17 mouse cellular contexts compared by ENCODE assay signal in the genomic region with DNA sequence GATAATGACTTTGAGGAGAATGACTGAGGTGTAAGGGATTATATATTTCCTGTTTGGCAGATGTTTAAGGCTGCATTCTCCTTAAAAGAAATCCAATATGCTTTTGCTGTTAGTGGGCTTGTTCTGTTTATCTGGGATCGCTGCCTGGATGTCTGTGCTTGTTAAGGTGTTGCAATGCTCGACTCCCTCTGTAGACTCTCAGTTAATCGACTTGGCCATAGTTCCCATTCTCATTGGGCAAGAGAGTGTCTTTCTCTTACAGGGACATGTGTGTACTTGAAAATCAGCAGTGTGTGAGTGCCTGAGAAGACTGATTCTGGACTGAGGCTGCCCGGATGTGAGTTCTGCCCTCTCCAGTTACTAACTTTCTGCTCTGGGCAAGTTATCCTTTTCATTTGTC. TPM values are rescaled to one million over a fixed set of nuclear protein-coding genes. Genes with fewer than 3 reads are reported as not detected.
DNase-seq lines count a peak whose midpoint lies in the region; ATAC-seq and TF ChIP-seq lines count a peak whose summit lies in the region.
"Had no signal": no experiment of that assay in that cellular context is flagged by ENCODE, and none has a peak within 500 bp of the region (broad histone marks: within the 10 kb centered on the region; RNA-seq: fewer than 3 reads in every experiment).

No protein-coding gene starts in this region.

- no peaks in the 10 kb centered on the region for H3K27me3 ChIP-seq in limb, embryonic 14.5 days (ENCODE audit: control insufficient read depth, insufficient read depth, low read length)
- no peaks in the 10 kb centered on the region for H3K27me3 ChIP-seq in limb, embryonic 10.5 days (ENCODE audit: low read depth, poor library complexity, severe bottlenecking)
- no peaks in the 10 kb centered on the region for H3K27me3 ChIP-seq in liver, embryonic 15.5 days
- H3K27me3 ChIP-seq: limb, embryonic 15.5 days had no signal

- no peak overlapping the region for H3K9ac ChIP-seq in limb, embryonic 14.5 days (ENCODE audit: low read depth, low read length, severe bottlenecking)
- no peak overlapping the region; the same call in 1 of the 2 replicates for H3K9ac ChIP-seq in liver, embryonic 15.5 days
- H3K9ac ChIP-seq: limb, embryonic 15.5 days had no signal

- H3K4me1 ChIP-seq in limb, embryonic 14.5 days (ENCODE audit: control insufficient read depth, insufficient read depth, low read length) = peaks cover 2% of the 10 kb centered on the region; the same call in 1 of the 2 replicates
- H3K4me1 ChIP-seq in limb, embryonic 10.5 days = no peaks in the 10 kb centered on the region
- peaks cover 22% of the 10 kb centered on the region for H3K4me1 ChIP-seq in liver, embryonic 15.5 days (replicated peaks)

- no peaks in the 10 kb centered on the region for H3K9me3 ChIP-seq in limb, embryonic 14.5 days (ENCODE audit: control insufficient read depth, low read length)
- no peaks in the 10 kb centered on the region for H3K9me3 ChIP-seq in limb, embryonic 10.5 days (replicated peaks)
- H3K9me3 ChIP-seq in liver, embryonic 15.5 days (replicated peaks) = no peaks in the 10 kb centered on the region
- H3K9me3 ChIP-seq: limb, embryonic 15.5 days had no signal

- peaks cover 22% of the 10 kb centered on the region; the same call in 1 of the 2 replicates for H3K36me3 ChIP-seq in limb, embryonic 14.5 days (ENCODE audit: control insufficient read depth, insufficient read depth, low read length)
- H3K36me3 ChIP-seq in limb, embryonic 10.5 days = peaks cover 62% of the 10 kb centered on the region
- H3K36me3 ChIP-seq in liver, embryonic 15.5 days (replicated peaks) = peaks cover 10% of the 10 kb centered on the region; the same call in 1 of the 2 replicates

- TF ChIP-seq POLR2A in limb, embryonic 14.5 days (IDR thresholded peaks at IDR 0.05; ENCODE audit: borderline replicate concordance, extremely low read depth, insufficient read depth, insufficient read length) = no peak

- 64% methylated on average over 4 of the region's 4 CpGs for WGBS in limb, embryonic 14.5 days
- 90% methylated on average over 4 of the region's 4 CpGs for WGBS in limb, embryonic 10.5 days
- WGBS in liver, embryonic 15.5 days (ENCODE audit: insufficient replicate concordance) = 64% methylated on average over 4 of the region's 4 CpGs

- DNase-seq in limb, embryonic 14.5 days (ENCODE audit: low spot score) = peak; percentile 17
- no peak for DNase-seq in limb, embryonic 10.5 days (ENCODE audit: low spot score)
- peak; percentile 94 for DNase-seq in adipocyte (ENCODE audit: low spot score)
- DNase-seq in lung, postnatal 36 days = peak; percentile 88
- no peak for DNase-seq in spleen, postnatal 36 days (ENCODE audit: low spot score in 2 of 2)
- no peak for DNase-seq in urinary bladder, adult 2 months (ENCODE audit: low spot score)
- DNase-seq: cerebellum, adult 11 months; cerebellum, postnatal 36 days; heart, postnatal 10 days; kidney, adult 8-10 months; right cerebral cortex, postnatal 25 days had no signal

- no peak overlapping the region for H3K4me3 ChIP-seq in limb, embryonic 14.5 days (replicated peaks; ENCODE audit: low read length)
- H3K4me3 ChIP-seq in limb, embryonic 10.5 days = no peak overlapping the region
- H3K4me3 ChIP-seq in liver, embryonic 15.5 days (replicated peaks) = no peak overlapping the region
- H3K4me3 ChIP-seq: left cerebral cortex, adult 2 months; limb, embryonic 15.5 days had no signal

- no peak overlapping the region for H3K4me2 ChIP-seq in limb, embryonic 14.5 days (replicated peaks; ENCODE audit: low read depth, low read length, severe bottlenecking)
- H3K4me2 ChIP-seq in liver, embryonic 15.5 days = no peak overlapping the region
- H3K4me2 ChIP-seq: limb, embryonic 15.5 days; midbrain, embryonic 11.5 days had no signal

- no peak for ATAC-seq in limb, embryonic 14.5 days (ENCODE audit: low FRiP score, low read depth)
- peak; percentile 51; the same call in 1 of the 2 replicates for ATAC-seq in liver, embryonic 15.5 days (ENCODE audit: insufficient read depth)
- ATAC-seq in CD4-positive, CD25-positive, alpha-beta regulatory T cell, adult 4 months = no peak
- ATAC-seq: hindbrain, embryonic 16.5 days had no signal

- H3K27ac ChIP-seq in limb, embryonic 14.5 days (replicated peaks; ENCODE audit: low read depth, low read length) = no peak overlapping the region
- no peak overlapping the region for H3K27ac ChIP-seq in limb, embryonic 10.5 days
- H3K27ac ChIP-seq in liver, embryonic 15.5 days (replicated peaks) = peak overlapping the region; percentile 26
- H3K27ac ChIP-seq: left cerebral cortex, adult 2 months; limb, embryonic 15.5 days had no signal

RNA-seq across cellular contexts. Expression of a gene that starts 7.5 kb away (rescaled TPM):
- polyA plus RNA-seq in limb, embryonic 14.5 days (2012; rRNA removed) = 50.1 and 55.7 TPM in 2 replicates
- polyA plus RNA-seq in limb, embryonic 14.5 days (2014; fragmentation: Nextera tagmentation; extraction: Ambion mirVana) = 99.2 and 105 TPM in 2 replicates
- polyA plus RNA-seq in limb, embryonic 10.5 days (2016; fragmentation: Nextera tagmentation; extraction: Ambion mirVana) = 75.7 and 87.7 TPM in 2 replicates
- 28.5 and 28.9 TPM in 2 replicates for polyA plus RNA-seq in liver, embryonic 15.5 days (2015; fragmentation: Nextera tagmentation; extraction: Ambion mirVana)
- 37.9 and 41.1 TPM in 2 replicates for polyA plus RNA-seq in urinary bladder, adult 2 months (2012; rRNA removed)
- 100 to 1,000 TPM in 1 of 2 experiments, 10 to 100 TPM in 1; 86.1 to 109 TPM for polyA plus RNA-seq in CD4-positive, CD25-positive, alpha-beta regulatory T cell, adult 4 months (2017; shearing (Covaris generic))

RNA-seq across cellular contexts. Expression of a gene that starts 18.0 kb away (rescaled TPM):
- polyA plus RNA-seq in limb, embryonic 14.5 days (2012; rRNA removed) = 23.7 and 26.5 TPM in 2 replicates
- polyA plus RNA-seq in limb, embryonic 14.5 days (2014; fragmentation: Nextera tagmentation; extraction: Ambion mirVana) = 44.2 and 45.5 TPM in 2 replicates
- polyA plus RNA-seq in limb, embryonic 10.5 days (2016; fragmentation: Nextera tagmentation; extraction: Ambion mirVana) = 8.5 and 12.3 TPM in 2 replicates
- polyA plus RNA-seq in liver, embryonic 15.5 days (2015; fragmentation: Nextera tagmentation; extraction: Ambion mirVana) = 35.6 and 40.4 TPM in 2 replicates
- polyA plus RNA-seq in urinary bladder, adult 2 months (2012; rRNA removed) = 70.9 and 84.6 TPM in 2 replicates
- polyA plus RNA-seq in CD4-positive, CD25-positive, alpha-beta regulatory T cell, adult 4 months (2017; shearing (Covaris generic)) = 10 to 100 TPM; 15.6 to 16.2 TPM

RNA-seq across cellular contexts. Expression of a gene that starts 39.1 kb away (rescaled TPM):
- 116 and 135 TPM in 2 replicates for polyA plus RNA-seq in limb, embryonic 14.5 days (2012; rRNA removed)
- 174 and 188 TPM in 2 replicates for polyA plus RNA-seq in limb, embryonic 14.5 days (2014; fragmentation: Nextera tagmentation; extraction: Ambion mirVana)
- 143 and 148 TPM in 2 replicates for polyA plus RNA-seq in limb, embryonic 10.5 days (2016; fragmentation: Nextera tagmentation; extraction: Ambion mirVana)
- 94.3 and 106 TPM in 2 replicates for polyA plus RNA-seq in liver, embryonic 15.5 days (2015; fragmentation: Nextera tagmentation; extraction: Ambion mirVana)
- 165 and 194 TPM in 2 replicates for polyA plus RNA-seq in urinary bladder, adult 2 months (2012; rRNA removed)
- 100 to 1,000 TPM in 1 of 2 experiments, 10 to 100 TPM in 1; 98.7 to 110 TPM for polyA plus RNA-seq in CD4-positive, CD25-positive, alpha-beta regulatory T cell, adult 4 months (2017; shearing (Covaris generic))

RNA-seq across cellular contexts. Expression of a gene that starts 39.2 kb away (rescaled TPM):
- 38.6 and 61.9 TPM in 2 replicates for polyA plus RNA-seq in limb, embryonic 14.5 days (2012; rRNA removed)
- 53.5 and 53.7 TPM in 2 replicates for polyA plus RNA-seq in limb, embryonic 14.5 days (2014; fragmentation: Nextera tagmentation; extraction: Ambion mirVana)
- 112 and 143 TPM in 2 replicates for polyA plus RNA-seq in limb, embryonic 10.5 days (2016; fragmentation: Nextera tagmentation; extraction: Ambion mirVana)
- polyA plus RNA-seq in liver, embryonic 15.5 days (2015; fragmentation: Nextera tagmentation; extraction: Ambion mirVana) = 43.2 and 47.0 TPM in 2 replicates
- polyA plus RNA-seq in urinary bladder, adult 2 months (2012; rRNA removed) = 26.1 and 29.7 TPM in 2 replicates
- 10 to 100 TPM; 59.5 to 64.6 TPM for polyA plus RNA-seq in CD4-positive, CD25-positive, alpha-beta regulatory T cell, adult 4 months (2017; shearing (Covaris generic))

RNA-seq across cellular contexts. Expression of a gene that starts 54.3 kb away (rescaled TPM):
- 33.4 and 36.7 TPM in 2 replicates for polyA plus RNA-seq in limb, embryonic 14.5 days (2012; rRNA removed)
- polyA plus RNA-seq in limb, embryonic 14.5 days (2014; fragmentation: Nextera tagmentation; extraction: Ambion mirVana) = 22.1 and 27.4 TPM in 2 replicates
- polyA plus RNA-seq in limb, embryonic 10.5 days (2016; fragmentation: Nextera tagmentation; extraction: Ambion mirVana) = 28.8 and 31.5 TPM in 2 replicates
- polyA plus RNA-seq in liver, embryonic 15.5 days (2015; fragmentation: Nextera tagmentation; extraction: Ambion mirVana) = 7.0 and 8.2 TPM in 2 replicates
- polyA plus RNA-seq in urinary bladder, adult 2 months (2012; rRNA removed) = 28.7 and 39.4 TPM in 2 replicates
- polyA plus RNA-seq in CD4-positive, CD25-positive, alpha-beta regulatory T cell, adult 4 months (2017; shearing (Covaris generic)) = 1 to 10 TPM; 3.8 to 5.0 TPM

Comparison
In these comparisons a context has a peak if more than half of its experiments do, and no peak if none do; other contexts are left out.
1. DNase-seq: peak in limb, embryonic 14.5 days (single experiment), adipocyte (single experiment) and lung, postnatal 36 days (single experiment); none in limb, embryonic 10.5 days (single experiment), spleen, postnatal 36 days (0 of 2) and urinary bladder, adult 2 months (single experiment).